Mouse (Mus musculus) heart, postnatal 14 days (tissue): ENCODE results near the gene Tmem136. TPM values are rescaled to one million over a fixed set of nuclear protein-coding genes. Genes with fewer than 3 reads are reported as not detected.

ENCODE experiments used
- DNase-seq, 2 experiments: peaks; one replicate each; pipeline ENCODE4 v3.0.0; 2021 to 2022
- intact Hi-C: fragments of 180-260 bp; cut with DNase I; formaldehyde crosslinking; loops from one replicate; pipeline ENCODE4 v1.15.1; 2025
- total RNA-seq, 2 experiments: library from RNA; stranded (reverse); gene quantifications; 2 replicates each; pipeline ENCODE4 v1.2.3; 2021

Gene Tmem136
- total RNA-seq, 2 experiments from 2014 or later, result 7.2 to 7.5 TPM

- intact Hi-C loops, result no loop called here
- DNase-seq, result no peak
Observed at GRCm38 (mm10) chr9:43084496-43085362, 31.6 kb downstream of the Tmem136 start.

- intact Hi-C loops, result no loop called here
Observed at GRCm38 (mm10) chr9:43083441-43084055, 32.8 kb downstream of the Tmem136 start.

GRCm38 (mm10) chr9:43078711-43079110 is 37.7 kb downstream of the Tmem136 start:
- intact Hi-C loops, result no loop called here
- DNase-seq, result no peak

More at GRCm38 (mm10) chr9:43083441-43084055, 32.8 kb downstream of the Tmem136 start:
- no peak for DNase-seq

- intact Hi-C loops, result no loop called here
- DNase-seq, result no peak
Observed at GRCm38 (mm10) chr9:43076163-43076562, 40.2 kb downstream of the Tmem136 start.

GRCm38 (mm10) chr9:43074611-43075010 is 41.8 kb downstream of the Tmem136 start:
- DNase-seq, result no peak
- intact Hi-C loops, result no loop called here

- intact Hi-C loops, result no loop called here
- no peak for DNase-seq
Observed at GRCm38 (mm10) chr9:43071741-43072140, 44.6 kb downstream of the Tmem136 start.

GRCm38 (mm10) chr9:43071176-43071575 is 45.2 kb downstream of the Tmem136 start:
- DNase-seq, result no peak
- intact Hi-C loops, result no loop called here

GRCm38 (mm10) chr9:43070566-43070965 is 45.8 kb downstream of the Tmem136 start:
- intact Hi-C loops, result no loop called here
- DNase-seq, result no peak

GRCm38 (mm10) chr9:43070153-43070552 is 46.2 kb downstream of the Tmem136 start:
- intact Hi-C loops, result no loop called here
- DNase-seq, result no peak

- intact Hi-C loops, result loop anchor here (2.0 kb wide), 1 partner anchor 17 kb away; no protein-coding TSS in a partner anchor
- no peak for DNase-seq
Observed at GRCm38 (mm10) chr9:43067896-43068295, 48.5 kb downstream of the Tmem136 start.

GRCm38 (mm10) chr9:43065231-43065630 is 51.1 kb downstream of the Tmem136 start:
- DNase-seq, result no peak
- intact Hi-C loops, result no loop called here

- no peak for DNase-seq
- intact Hi-C loops, result no loop called here
Observed at GRCm38 (mm10) chr9:43061545-43061944, 54.8 kb downstream of the Tmem136 start.

Other genes starting within 250 kb of the Tmem136 start
- gene Grik4, start 172.1 kb downstream of the Tmem136 start, total RNA-seq, result not detected
- 100 to 1,000 TPM; 154 to 163 TPM for gene Arhgef12, start 9.3 kb downstream of the Tmem136 start, total RNA-seq
- not detected for gene Pou2f3, start 93.8 kb upstream of the Tmem136 start, total RNA-seq
- gene Oaf, start 123.3 kb upstream of the Tmem136 start, total RNA-seq, result 10 to 100 TPM; 13.0 to 14.9 TPM
- gene Trim29, start 194.3 kb upstream of the Tmem136 start, total RNA-seq, result under 1 TPM; 0.17 to 0.34 TPM